Mouse (Mus musculus) gastrocnemius, adult 8-10 months (tissue): Measurements from ENCODE around the gene Rybp. TPM values are rescaled to one million over a fixed set of nuclear protein-coding genes. Genes with fewer than 3 reads are reported as not detected.

ENCODE experiments used
- DNase-seq, 2 experiments: peaks; one replicate each; pipeline ENCODE4 v3.0.0; 2022; ENCODE audit warnings: low spot score in 2 of 2
- total RNA-seq, 4 experiments: library from RNA; stranded (reverse); gene quantifications; 2 replicates each; pipeline ENCODE4 v1.2.4; 2022

Rybp gene
- total RNA-seq, 4 experiments from 2014 or later: 4.0 to 5.4 (median 4.9) TPM

GRCm38 (mm10) chr6:100288016-100288729 is 888 bp upstream of the Rybp start:
- DNase-seq: peak in 1 of 2 experiments; percentile 12

GRCm38 (mm10) chr6:100286573-100287333 is 532 bp downstream of the Rybp start:
- peak; percentile 44 to 51 for DNase-seq

DNA sequence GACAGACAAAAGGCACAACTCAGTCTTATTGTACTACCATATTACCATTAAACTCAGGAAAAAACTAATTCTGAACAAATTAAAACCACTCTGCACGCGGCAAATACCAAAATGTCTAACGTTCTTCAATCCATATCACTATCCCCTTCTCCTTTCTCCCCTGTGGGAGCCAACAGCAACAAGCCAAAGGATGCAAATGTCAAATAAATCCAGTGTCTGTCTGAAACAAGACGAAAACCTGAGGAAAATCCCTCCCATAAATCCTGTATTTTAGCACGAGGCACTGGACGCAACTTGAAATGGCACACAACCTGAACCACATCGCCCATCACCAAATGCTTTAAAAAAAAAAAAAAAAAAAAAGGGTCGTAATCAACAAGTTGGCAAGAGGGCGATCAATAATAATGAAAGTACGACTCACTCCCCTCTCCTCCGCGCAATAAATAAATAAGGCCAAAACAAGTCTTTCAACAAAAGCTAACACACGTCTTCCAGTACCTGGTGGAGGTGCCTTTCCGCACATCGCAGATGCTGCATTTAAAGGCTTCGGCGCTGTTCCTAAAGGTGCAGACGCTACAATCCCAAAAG is 1.2 kb downstream of the Rybp start:
- DNase-seq: no peak

GRCm38 (mm10) chr6:100278841-100279240 is 8.4 kb downstream of the Rybp start:
- no peak for DNase-seq

- DNase-seq: no peak
Measured at GRCm38 (mm10) chr6:100276344-100276743, 10.9 kb downstream of the Rybp start.

- DNase-seq: no peak
Measured at GRCm38 (mm10) chr6:100275643-100276042, 11.6 kb downstream of the Rybp start.

DNA sequence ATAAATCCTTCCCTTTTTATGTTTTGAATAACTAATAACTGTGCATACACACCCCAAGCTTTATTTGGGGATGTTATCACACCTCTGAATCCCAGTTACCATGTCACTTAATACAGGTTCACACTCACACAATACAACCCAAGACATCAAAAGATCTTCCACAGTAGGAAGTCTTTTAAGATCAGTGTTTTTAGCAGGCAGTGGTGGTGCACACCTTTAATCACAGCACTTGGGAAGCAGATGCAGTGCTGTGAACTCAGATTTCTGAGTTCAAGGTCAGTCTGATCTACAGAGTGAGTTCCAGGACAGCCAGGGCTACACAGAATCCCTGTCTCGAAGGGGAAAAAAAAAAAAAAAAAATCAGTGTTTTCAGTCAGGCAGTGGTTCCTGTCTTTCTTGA is 13.7 kb downstream of the Rybp start:
- DNase-seq: no peak

DNA sequence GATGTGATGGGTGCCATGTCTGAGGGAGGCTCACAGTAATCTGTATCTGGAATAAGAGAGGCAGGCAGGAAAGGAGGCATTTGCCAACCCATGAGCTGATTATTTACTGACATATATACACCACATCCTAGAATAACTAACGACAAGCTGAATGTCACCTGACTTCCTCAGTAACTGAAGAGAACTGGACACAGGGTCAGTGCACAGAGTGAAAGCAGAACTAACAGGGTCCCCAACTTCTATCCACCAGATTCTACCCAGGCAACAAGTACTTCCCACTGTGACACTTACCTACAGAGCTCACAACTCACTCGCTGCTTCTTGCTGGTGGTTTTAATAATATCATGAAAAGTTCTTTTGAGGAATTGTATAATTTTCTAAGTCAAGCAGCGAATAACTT is 15.3 kb downstream of the Rybp start:
- no peak for DNase-seq

GRCm38 (mm10) chr6:100270765-100271164 is 16.5 kb downstream of the Rybp start:
- DNase-seq: no peak

DNA sequence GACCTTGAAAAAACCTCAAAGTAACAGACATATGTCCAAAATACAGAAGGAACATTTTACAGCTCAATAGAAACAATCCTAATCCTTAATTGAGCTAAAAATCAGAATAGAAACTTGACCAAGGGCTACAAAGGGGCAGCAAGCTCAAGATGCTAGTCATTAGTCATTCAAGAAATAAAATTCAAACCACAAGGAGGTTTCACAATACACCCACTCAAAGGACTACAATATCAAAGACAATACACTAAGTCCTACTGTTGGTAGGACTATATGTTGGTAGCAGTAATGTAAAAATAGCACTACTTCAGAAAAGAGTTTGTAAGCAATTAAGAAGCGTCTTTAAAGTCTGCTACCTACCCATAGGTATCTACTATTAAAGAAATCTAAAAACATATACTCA is 27.7 kb downstream of the Rybp start:
- DNase-seq: no peak

- DNase-seq: no peak
Measured at GRCm38 (mm10) chr6:100258278-100258677, 29.0 kb downstream of the Rybp start.

GRCm38 (mm10) chr6:100255411-100255810 is 31.9 kb downstream of the Rybp start:
- DNase-seq: no peak

GRCm38 (mm10) chr6:100254671-100255070 is 32.6 kb downstream of the Rybp start:
- no peak for DNase-seq

DNA sequence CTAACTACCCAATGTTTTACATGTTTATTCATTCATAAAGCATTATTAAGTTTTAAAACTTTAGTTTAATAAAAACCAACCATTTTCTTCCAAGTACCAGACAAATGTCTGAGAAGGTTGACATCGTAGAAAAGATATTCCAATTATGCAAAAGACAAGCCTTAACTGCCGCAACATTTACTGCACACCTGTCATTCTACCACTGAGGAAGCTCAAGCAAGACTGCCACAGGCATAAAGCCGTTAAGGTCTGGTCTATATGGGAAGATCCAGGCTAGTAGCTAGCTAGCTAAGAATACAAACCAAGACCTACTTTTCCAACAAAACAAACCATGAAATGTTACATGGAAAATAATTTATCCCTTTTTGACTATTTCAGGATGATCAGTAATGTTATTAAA is 42.8 kb downstream of the Rybp start:
- no peak for DNase-seq

DNA sequence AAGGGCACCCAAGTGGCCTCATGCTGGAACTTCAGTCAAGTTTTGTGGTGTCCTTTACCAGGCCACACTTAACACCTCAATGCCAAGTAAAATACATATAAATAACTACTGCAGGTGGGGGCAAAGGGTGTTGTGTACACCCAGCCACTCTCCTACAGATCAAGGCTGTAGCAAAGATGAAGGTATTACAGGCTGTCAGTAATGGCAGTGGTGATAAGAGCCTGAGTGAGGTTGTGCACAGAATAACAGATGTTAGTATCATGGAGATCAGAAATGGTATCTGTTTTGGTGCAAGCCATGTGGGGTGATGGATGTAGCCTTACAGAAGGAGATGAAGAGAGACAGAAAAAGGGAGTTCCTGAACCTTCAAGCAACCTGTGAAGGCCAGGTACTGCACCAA is 52.2 kb downstream of the Rybp start:
- no peak for DNase-seq

- DNase-seq: no peak
Measured at GRCm38 (mm10) chr6:100233522-100233921, 53.8 kb downstream of the Rybp start.

GRCm38 (mm10) chr6:100233061-100233460 is 54.2 kb downstream of the Rybp start:
- no peak for DNase-seq

GRCm38 (mm10) chr6:100226204-100226603 is 61.1 kb downstream of the Rybp start:
- DNase-seq: no peak

- DNase-seq: no peak
Measured at GRCm38 (mm10) chr6:100223932-100224331, 63.4 kb downstream of the Rybp start.

DNA sequence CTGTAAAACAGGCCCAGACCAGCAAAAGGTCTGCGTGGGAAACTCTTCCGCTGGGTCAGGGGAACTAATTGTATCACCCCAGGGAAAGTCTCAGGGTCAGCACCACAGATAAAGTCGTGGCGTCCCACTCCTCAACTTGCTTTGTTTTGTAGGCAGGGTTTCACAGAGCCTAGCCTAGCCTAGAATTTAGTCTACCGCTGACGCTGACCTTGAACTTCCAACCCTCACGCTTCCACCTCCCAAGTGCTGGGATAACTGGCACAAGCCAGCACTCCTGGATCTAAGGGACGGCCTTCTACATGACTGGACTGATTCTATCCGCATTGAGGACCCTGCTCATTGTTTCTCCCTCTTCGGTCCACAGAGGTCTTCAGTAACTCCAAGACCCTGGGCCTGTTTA is 63.9 kb downstream of the Rybp start:
- DNase-seq: no peak

DNA sequence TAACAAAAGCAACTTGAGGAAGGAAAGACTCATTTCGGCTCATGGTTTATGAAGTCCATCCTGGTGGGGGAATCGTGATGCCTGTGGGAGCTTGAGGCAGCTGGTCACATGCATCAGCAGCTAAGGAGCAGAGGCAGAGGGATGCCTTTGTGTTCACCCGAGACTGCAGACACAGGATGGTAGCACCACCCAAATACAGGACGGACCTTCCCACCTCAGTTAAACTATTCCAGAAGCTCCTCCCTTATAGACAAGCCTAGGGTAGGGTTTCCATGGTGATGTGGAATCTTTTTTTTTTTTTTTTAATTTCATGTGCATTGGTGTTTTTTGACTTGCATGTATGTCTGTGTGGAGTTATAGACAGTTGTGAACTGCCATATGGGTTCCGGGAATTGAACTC is 64.4 kb downstream of the Rybp start:
- no peak for DNase-seq

- DNase-seq: no peak
Measured at GRCm38 (mm10) chr6:100221803-100222202, 65.5 kb downstream of the Rybp start.
